Mouse (Mus musculus) thymus, postnatal 10 days (tissue): ENCODE data around the gene Atp1a3.
A peak's percentile ranks its signal among the peaks of the same experiment; 100 is the strongest.

Experiments used
- DNase-seq, 2 experiments: peaks; one replicate each; pipeline ENCODE4 v3.0.0; 2021; ENCODE audit warnings: low spot score in 2 of 2

Atp1a3 gene

GRCm38 (mm10) chr7:25003820-25004388 is 1.9 kb downstream of the Atp1a3 start:
- no peak for DNase-seq

DNA sequence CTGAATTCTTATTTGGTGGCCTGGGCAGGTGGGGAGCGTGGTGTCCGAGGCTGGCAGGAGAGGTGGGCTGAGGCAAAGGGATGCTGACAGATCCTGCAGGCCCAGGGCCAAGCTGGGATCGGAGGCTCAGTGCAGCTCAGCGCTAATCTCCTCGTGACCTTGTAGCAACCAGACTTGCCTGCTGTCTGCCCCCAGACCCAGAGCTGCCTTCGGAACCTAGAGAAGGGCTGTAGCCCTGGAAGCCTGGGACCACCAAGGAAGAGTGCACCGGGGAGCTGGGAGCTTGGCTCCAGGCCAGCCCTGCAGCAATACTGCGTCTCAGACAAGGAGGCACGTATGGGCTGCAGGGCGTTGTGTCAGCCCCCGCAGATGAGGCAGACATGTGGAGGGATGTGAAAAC is 2.5 kb downstream of the Atp1a3 start:
- no peak for DNase-seq

DNA sequence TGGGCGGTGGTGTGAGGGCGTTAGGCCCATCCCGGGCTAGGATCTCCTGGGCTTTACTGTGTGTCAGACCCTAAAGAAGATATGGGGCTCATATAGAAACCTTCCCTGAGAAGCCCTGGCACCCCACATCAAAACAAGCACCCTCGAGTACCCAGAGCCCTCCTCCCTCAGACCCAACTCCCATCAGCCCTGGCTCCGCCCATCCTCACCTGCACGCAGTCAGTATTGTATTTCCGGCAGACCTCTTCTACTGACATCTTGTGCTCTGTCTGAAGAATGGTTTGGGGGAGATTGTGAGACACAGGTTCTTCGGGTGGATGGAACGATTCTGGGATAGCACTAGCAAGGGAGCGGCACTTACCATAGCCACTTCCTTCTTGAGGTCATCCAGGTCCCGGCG is 5.0 kb downstream of the Atp1a3 start:
- DNase-seq = peak; percentile 74 to 82

DNA sequence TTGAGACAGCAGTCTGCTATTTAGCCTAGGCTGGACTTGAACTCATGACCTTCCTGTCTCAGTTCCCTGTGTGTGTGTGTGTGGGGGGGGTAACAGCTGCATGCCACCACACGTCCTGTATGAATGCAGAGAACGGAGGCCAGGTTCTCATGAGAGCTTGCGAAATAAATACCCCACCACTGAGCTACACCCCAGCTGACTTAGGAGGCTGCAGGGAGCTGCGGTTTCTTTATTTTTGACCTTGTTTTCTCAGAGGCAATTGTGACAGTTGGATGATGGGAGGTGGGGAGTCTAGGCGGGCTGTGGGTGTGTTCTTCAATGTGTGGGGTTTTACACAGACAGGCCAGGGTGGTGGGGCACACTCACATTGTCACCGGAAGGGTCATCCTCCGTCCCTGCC is 5.5 kb downstream of the Atp1a3 start:
- DNase-seq = peak; percentile 50 to 69

DNA sequence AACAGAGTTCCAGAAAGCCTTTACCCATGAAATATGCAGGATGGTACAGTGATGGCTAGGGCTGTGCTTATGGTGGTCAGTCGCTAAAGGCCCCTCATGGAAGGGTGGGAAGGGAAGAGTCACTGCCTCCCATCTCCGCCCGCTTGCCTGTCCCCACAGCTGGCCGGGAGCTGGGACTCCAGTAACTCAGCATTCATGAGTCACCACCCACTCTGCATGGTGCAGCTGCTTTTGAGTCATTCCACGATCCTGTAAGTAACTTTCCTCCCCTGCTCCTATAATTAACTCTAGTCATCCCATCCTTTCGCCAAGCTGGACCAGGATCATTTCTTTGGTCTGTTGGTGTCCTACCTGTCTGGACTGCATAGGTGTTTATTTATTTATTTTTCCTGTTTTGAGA is 12.7 kb downstream of the Atp1a3 start:
- no peak for DNase-seq

GRCm38 (mm10) chr7:24990478-24990877 is 15.3 kb downstream of the Atp1a3 start:
- no peak for DNase-seq

DNA sequence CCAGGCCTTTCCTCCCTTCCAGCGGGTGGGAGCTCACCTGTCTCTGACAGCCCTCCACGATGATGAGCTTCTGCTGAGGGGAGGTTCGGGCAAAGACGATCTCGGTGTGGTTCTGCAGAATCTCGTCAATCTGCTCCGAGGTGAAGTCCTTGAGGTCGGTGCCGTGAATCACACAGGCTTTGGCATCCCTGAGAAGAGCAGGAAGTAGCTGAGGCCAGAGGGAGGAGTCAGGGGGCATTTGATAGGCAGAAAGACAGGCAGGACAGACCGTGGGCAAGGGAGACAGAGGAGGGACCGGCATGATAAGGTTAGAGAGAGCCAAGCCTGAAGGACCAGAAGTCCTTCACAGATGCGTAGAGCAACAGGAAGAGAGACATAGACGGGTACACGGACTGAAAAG is 17.8 kb downstream of the Atp1a3 start:
- no peak for DNase-seq

GRCm38 (mm10) chr7:24985799-24986198 is 20.0 kb downstream of the Atp1a3 start:
- DNase-seq = no peak

- no peak for DNase-seq
Observed at GRCm38 (mm10) chr7:24984307-24984706, 21.5 kb downstream of the Atp1a3 start.

DNA sequence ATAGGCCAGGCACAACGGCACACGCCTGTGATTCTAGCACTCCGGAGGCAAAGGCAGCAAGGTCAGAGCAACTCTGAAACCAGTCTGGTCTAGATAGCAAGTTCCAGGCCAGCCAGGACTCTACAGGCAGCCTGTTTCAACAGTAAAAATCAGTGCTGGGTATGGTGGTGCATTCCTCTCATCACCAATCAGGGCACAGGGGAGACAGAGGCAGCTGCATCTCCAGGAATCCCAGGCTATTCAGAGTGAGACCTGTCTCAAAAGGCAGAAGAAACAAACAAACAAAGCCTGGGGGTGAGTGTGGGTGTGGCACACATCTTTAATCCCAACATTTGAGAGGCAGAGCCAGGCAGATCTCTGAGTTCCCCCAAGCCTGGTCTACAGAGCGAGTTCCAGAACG is 22.4 kb downstream of the Atp1a3 start:
- no peak for DNase-seq

DNA sequence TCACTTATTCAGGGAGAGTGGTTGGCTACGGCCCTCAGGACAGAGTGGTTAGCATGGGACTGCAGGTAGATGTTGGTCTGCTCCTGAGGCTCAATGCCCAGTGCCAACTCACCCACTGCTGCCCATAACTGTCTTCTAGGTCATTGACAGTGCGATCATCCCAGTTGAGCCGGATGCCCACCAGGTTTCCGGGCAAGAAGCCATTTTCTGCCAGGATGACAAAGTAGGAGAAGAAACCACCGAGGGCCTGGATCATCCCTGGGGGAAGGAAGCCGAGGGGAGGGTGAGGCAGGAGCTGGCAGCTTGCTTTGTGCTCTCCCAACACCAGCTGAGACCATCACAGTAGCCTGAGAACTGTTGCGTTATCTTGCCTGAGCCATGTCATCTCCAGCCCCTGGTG is 25.3 kb downstream of the Atp1a3 start:
- DNase-seq = no peak

GRCm38 (mm10) chr7:24978781-24979180 is 27.0 kb downstream of the Atp1a3 start:
- DNase-seq = no peak

DNA sequence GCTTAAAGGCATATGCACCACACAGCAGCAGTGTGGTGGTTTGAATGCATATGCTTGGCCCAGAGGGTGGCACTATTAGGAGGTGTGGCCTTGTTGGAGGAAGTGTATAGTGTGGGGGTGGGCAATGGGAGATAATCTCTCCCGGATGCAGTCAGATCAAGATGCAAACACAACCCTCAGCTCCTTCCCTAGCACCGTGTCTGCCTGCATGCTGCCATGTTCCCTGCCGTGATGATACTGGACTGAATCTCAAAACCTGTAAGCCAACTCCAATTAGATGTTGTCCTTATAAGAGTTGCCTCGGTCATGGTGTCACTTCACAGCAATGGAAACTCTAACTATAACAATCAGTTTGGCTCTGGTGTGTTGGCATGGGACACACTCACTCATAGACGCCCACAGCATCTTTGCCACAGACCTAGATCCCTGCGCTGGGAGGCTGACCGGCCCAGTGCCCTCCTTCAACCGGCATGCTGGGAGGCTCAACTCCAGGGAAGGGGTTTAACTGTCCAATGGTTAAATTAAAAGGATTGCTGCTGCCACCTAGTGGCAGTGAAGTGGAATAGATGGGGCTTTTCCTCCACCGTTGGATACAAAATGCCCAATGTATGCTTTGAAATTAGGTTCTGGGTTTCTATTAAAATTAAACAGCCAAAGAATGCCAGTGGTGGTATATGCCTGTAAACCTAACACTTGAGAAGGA is 30.7 kb downstream of the Atp1a3 start:
- peak in 1 of 2 experiments; percentile 37 for DNase-seq

- DNase-seq = no peak
Observed at GRCm38 (mm10) chr7:24973902-24974301, 31.9 kb downstream of the Atp1a3 start.

GRCm38 (mm10) chr7:24973208-24973607 is 32.5 kb downstream of the Atp1a3 start:
- no peak for DNase-seq

DNA sequence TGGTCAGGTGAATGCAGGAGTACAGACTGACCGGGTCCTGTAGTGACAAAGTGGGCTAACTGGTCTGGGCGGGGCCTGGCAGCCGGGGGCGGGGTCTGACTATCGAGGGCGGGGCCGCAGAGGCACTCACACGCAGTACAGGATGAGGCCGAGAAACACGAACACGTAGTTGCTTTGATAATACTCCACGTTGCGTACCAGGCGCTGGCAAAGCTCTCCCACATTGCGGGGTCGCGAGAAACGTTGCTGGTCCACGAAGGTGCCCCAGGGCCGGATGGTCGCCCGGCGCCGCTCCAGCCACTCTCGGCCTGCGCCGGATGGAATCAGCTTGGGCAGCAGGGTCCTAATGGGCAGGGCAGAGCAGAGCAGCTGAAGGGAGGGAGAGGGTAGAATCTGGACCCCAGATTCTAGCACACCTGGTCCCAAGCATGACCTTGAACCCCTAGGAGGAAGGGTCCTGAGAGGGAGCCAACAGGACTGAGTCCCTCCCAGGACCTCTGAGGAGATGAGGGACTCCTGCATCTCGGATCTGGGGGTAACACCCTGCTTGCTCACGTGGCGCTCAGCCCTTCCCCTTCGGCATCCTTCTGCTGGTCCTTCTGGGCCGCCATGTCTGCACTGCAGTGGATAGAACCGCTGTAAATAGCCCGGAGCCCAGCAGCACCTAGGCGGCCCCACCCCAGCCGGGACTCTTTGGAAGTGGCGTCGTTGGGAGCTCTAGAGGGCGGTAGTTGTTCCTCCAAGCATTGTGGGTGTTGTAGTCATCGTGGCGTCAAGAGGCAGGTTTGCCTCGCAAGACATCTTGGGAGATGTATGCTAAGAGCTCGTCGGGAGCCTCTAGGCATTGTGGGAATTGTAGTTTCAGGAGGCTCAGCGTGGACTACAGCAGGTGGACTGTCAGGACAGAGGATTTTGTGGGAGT is 33.5 kb downstream of the Atp1a3 start, which contains the start of gene Rabac1:
Gene Rabac1 (minus strand): TSS at position 783 of the 922 bp plus-strand sequence.
- peak; percentile 81 to 86 for DNase-seq

DNA sequence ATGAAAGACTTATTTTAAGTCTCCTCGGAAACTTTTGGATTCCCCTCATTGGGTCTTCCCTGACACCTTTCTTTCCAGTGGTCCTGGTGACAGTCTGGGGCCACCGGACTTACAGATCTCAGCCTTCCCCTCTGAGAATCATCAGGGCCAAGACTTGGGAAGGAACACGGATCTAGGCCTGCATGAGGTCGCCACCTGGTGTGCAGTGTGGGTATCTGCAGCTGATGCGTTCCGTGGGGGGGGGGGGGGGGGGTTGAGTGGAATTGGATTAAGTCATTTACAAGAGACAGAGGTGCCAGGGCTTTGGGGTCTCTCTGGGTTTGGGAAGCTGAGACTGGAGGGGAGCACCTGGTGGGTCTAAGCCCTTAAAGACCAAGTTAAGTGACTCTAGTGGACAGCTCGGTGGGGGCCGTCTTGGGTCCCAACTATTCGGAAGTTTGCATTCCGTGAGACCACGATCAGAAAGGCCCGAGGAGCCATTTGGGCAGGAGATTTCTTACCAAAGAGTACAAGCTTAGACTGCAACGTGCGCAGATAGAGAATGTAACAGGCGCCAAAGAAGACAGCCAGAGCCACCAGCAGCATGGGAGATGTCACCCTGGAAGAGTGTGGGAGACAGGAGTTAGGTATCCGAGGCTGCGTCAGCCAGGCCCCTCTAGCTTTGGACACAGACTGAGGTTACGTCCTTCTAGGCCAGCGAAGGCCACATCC is 34.3 kb downstream of the Atp1a3 start:
- DNase-seq = peak; percentile 36 to 41

DNA sequence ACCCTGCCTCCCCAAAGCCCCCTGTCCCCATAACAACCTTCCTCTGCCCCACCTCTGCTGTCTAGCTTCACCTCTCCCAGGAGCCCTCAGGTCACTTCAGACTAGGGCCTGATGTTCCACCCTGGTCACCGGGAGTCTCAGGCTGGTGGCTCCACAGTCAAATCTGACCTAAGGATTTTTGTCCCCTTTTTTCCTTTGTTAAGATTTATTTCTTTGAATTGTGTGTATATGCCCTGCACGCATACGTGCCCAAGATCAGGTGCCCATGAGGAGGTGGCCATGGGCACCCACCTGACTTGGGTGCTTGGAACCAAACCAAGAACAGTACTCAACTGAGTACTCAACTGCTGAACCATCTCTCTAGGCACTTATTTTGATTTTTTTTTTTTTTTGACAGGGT is 35.4 kb downstream of the Atp1a3 start:
- DNase-seq = no peak

- DNase-seq = no peak
Observed at GRCm38 (mm10) chr7:24969805-24970204, 36.0 kb downstream of the Atp1a3 start.

DNA sequence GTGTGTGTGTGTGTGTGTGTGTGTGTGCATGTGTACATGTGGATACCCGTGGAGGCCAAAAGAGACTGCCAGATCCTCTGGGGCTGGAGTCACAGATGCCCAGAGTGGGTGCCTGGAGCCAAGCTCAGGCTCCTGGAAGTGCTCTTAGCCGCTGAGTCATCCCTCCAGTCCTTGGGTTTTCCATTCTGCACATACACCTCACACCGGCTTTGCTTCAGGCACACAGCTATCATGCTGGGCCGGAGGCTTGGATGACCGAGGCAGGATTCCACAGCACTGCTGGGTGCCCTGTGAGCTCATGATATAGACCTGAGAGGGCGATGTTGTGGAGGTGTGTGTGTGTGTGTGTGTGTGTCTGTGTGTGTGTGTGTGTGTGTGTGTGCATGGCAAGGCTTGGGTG is 37.3 kb downstream of the Atp1a3 start:
- DNase-seq = no peak

GRCm38 (mm10) chr7:24967966-24968365 is 37.8 kb downstream of the Atp1a3 start:
- no peak for DNase-seq
